Mouse (Mus musculus) testis, adult 2 months (tissue): ENCODE results near the gene Tor2a. TPM values are rescaled to one million over a fixed set of nuclear protein-coding genes. Genes with fewer than 3 reads are reported as not detected.

Experiments used
- H3K27ac ChIP-seq: fragments of 200-500 bp; 2 replicates; pipeline ENCODE4 v1.5.1; 2012; ENCODE audit warnings: low read depth, low read length; ENCODE audit not compliant: control insufficient read depth, insufficient read depth
- H3K27me3 ChIP-seq: fragments of 200-500 bp; 2 replicates; pipeline ENCODE4 v1.6.1; 2012; ENCODE audit warnings: mild to moderate bottlenecking, low read length, moderate library complexity; ENCODE audit not compliant: control insufficient read depth, insufficient read depth
- H3K36me3 ChIP-seq: fragments of 200-500 bp; 2 replicates; pipeline ENCODE4 v1.6.1; 2012; ENCODE audit warnings: mild to moderate bottlenecking, low read length; ENCODE audit not compliant: control insufficient read depth, insufficient read depth
- H3K4me1 ChIP-seq: fragments of 200-500 bp; 2 replicates; pipeline ENCODE4 v1.6.1; 2012; ENCODE audit warnings: low read length; ENCODE audit not compliant: control insufficient read depth, insufficient read depth
- H3K4me3 ChIP-seq: fragments of 200-500 bp; 2 replicates; pipeline ENCODE4 v1.5.1; 2012; ENCODE audit warnings: low read depth, mild to moderate bottlenecking, low read length, moderate library complexity, mixed read lengths; ENCODE audit not compliant: control insufficient read depth
- CTCF ChIP-seq: fragments of 200-500 bp; IDR thresholded peaks from 2 replicates; pipeline ENCODE4 v1.5.1; 2012; ENCODE audit warnings: low read depth, mild to moderate bottlenecking, inconsistent platforms, low read length, moderate library complexity; ENCODE audit not compliant: control insufficient read depth, insufficient read depth, insufficient replicate concordance
- POLR2A ChIP-seq: fragments of 200-500 bp; IDR thresholded peaks from 2 replicates; pipeline ENCODE4 v1.6.1; 2012; ENCODE audit warnings: low read depth, mild to moderate bottlenecking, inconsistent platforms, low read length, moderate library complexity; ENCODE audit not compliant: control insufficient read depth
- polyA plus RNA-seq: library from polyadenylated mRNA; depleted of rRNA; stranded (reverse); fragments of >200 nt; gene quantifications from 2 replicates; pipeline ENCODE4 v1.2.3, GENCODE M21; 2012; rRNA removed

Tor2a gene
- polyA plus RNA-seq: 17.9 and 18.3 TPM in 2 replicates

- TF ChIP-seq POLR2A: peak; percentile 56
- TF ChIP-seq CTCF: peak; percentile 87; the same call in 1 of the 2 replicates
- Histone ChIP-seq H3K27ac (peak within 1 kb of the TSS; percentile 92), H3K4me1 (peaks cover 2% of the 10 kb centered on the region; the same call in 1 of the 2 replicates), H3K36me3 (no peaks in the 10 kb centered on the region), H3K4me3 (peak within 1 kb of the TSS; percentile 94), H3K27me3 (no peaks in the 10 kb centered on the region)
These were observed at the start of gene Tor2a for GRCm38 (mm10) chr2:32757056-32757845. Gene Tor2a, plus strand, starts transcription at chr2:32757234.

- Histone ChIP-seq H3K27ac (no peak overlapping the region), H3K4me3 (no peak overlapping the region), H3K4me1 (peaks cover 9% of the 10 kb centered on the region), H3K27me3 (no peaks in the 10 kb centered on the region), H3K36me3 (peaks cover 13% of the 10 kb centered on the region)
- TF ChIP-seq POLR2A (no peak), CTCF (peak; percentile 67; the same call in 1 of the 2 replicates)
These were observed 48.4 kb upstream of the Tor2a start for GRCm38 (mm10) chr2:32708643-32709042.

- peaks cover 18% of the 10 kb centered on the region for H3K4me1 ChIP-seq
- no peak for TF ChIP-seq POLR2A
- TF ChIP-seq CTCF: no peak
- no peak overlapping the region for H3K27ac ChIP-seq
- peak overlapping the region; percentile 41 for H3K4me3 ChIP-seq
- H3K36me3 ChIP-seq: peaks cover 13% of the 10 kb centered on the region
- no peaks in the 10 kb centered on the region for H3K27me3 ChIP-seq
These were observed 47.4 kb upstream of the Tor2a start for GRCm38 (mm10) chr2:32709521-32710137.

GRCm38 (mm10) chr2:32710425-32710824 is 46.6 kb upstream of the Tor2a start:
- H3K27me3 ChIP-seq: no peaks in the 10 kb centered on the region
- TF ChIP-seq CTCF: no peak
- no peak for TF ChIP-seq POLR2A
- H3K4me1 ChIP-seq: peaks cover 19% of the 10 kb centered on the region
- peak overlapping the region; percentile 41; the same call in 1 of the 2 replicates for H3K4me3 ChIP-seq
- H3K27ac ChIP-seq: no peak overlapping the region
- H3K36me3 ChIP-seq: peaks cover 13% of the 10 kb centered on the region

GRCm38 (mm10) chr2:32711301-32712056 is 45.6 kb upstream of the Tor2a start:
- no peak for TF ChIP-seq CTCF
- TF ChIP-seq POLR2A: no peak
- Histone ChIP-seq H3K27ac (peak overlapping the region; percentile 75), H3K4me1 (peaks cover 19% of the 10 kb centered on the region), H3K27me3 (no peaks in the 10 kb centered on the region), H3K36me3 (peaks cover 13% of the 10 kb centered on the region), H3K4me3 (peak overlapping the region; percentile 89)

GRCm38 (mm10) chr2:32712108-32712551 is 44.9 kb upstream of the Tor2a start:
- Histone ChIP-seq H3K4me3 (peak overlapping the region; percentile 89), H3K27ac (peak overlapping the region; percentile 75), H3K36me3 (peaks cover 10% of the 10 kb centered on the region), H3K27me3 (no peaks in the 10 kb centered on the region), H3K4me1 (peaks cover 19% of the 10 kb centered on the region)
- TF ChIP-seq CTCF (no peak), POLR2A (no peak)

GRCm38 (mm10) chr2:32712586-32712933 is 44.5 kb upstream of the Tor2a start:
- TF ChIP-seq CTCF: no peak
- no peak; the same call in 1 of the 2 replicates for TF ChIP-seq POLR2A
- H3K4me1 ChIP-seq: peaks cover 19% of the 10 kb centered on the region
- H3K27me3 ChIP-seq: no peaks in the 10 kb centered on the region
- H3K27ac ChIP-seq: peak overlapping the region; percentile 92
- peaks cover 10% of the 10 kb centered on the region for H3K36me3 ChIP-seq
- peak overlapping the region; percentile 89 for H3K4me3 ChIP-seq
